Mouse (Mus musculus) Patski (cell line): ENCODE measurements around the gene Kif19a. TPM values are rescaled to one million over a fixed set of nuclear protein-coding genes. Genes with fewer than 3 reads are reported as not detected.

Experiments
- ATAC-seq: fragments of 100-300 bp; one replicate; pipeline ENCODE4 v1.8.0; 2021
- CTCF ChIA-PET: fragments of 350-600 bp; sonication (Branson Sonifier 250); formaldehyde crosslinking; loops from one replicate; lab custom pipeline; 2022; ENCODE audit warnings: inconsistent platforms; lab: Charles Lee
- POLR2A ChIA-PET: fragments of 350-600 bp; sonication (Branson Sonifier 250); formaldehyde crosslinking; loops from one replicate; lab custom pipeline; 2022; ENCODE audit warnings: antibody characterized with exemption, inconsistent platforms; lab: Charles Lee
- DNase-seq: peaks from one replicate; pipeline ENCODE4 v3.0.0-alpha.2; 2011; ENCODE audit warnings: low read depth, low spot score
- H3K27me3 ChIP-seq: fragments of 371-371 bp; one replicate; pipeline ENCODE4 v1.5.1; 2021
- CTCF ChIP-seq: fragments of 100-300 bp; IDR thresholded peaks from one replicate; pipeline ENCODE4 v1.5.1; 2021
- in situ Hi-C: fragments of 300-500 bp; cut with MboI; formaldehyde crosslinking; loops from 3 replicates; pipeline ENCODE4 v1.11.1; 2018; ENCODE audit warnings: low pct_unique_long_range_greater_than_20kb, mixed read lengths
- polyA plus RNA-seq: library from polyadenylated mRNA; unstranded; gene quantifications from one replicate; pipeline ENCODE4 v1.2.3, GENCODE M21; 2021

The Kif19a gene
- polyA plus RNA-seq, 1 experiment from 2014 or later: 0.49 TPM

GRCm38 (mm10) chr11:114801906-114802305 lies 36.7 kb downstream of the Kif19a start:
- ATAC-seq: no peak

GRCm38 (mm10) chr11:114802540-114803267 lies 37.5 kb downstream of the Kif19a start:
- ChIA-PET POLR2A (no interaction called here), CTCF (interaction anchor here (1.0 to 1.6 kb wide), 3 partner anchors 10 to 80 kb away, joined by 3 to 5 read pairs (median 4); no protein-coding TSS in a partner anchor)
- DNase-seq (no peak), ATAC-seq (no peak)
- no peaks in the 10 kb centered on the region for H3K27me3 ChIP-seq
- in situ Hi-C loops: loop anchor here (5.0 kb wide), 1 partner anchor 105 kb away; no protein-coding TSS in a partner anchor
- TF ChIP-seq CTCF: no peak

More at GRCm38 (mm10) chr11:114801906-114802305, 36.7 kb downstream of the Kif19a start:
- POLR2A ChIA-PET: no interaction called here
- no peak for DNase-seq
- no peaks in the 10 kb centered on the region for H3K27me3 ChIP-seq
- in situ Hi-C loops: loop anchor here (5.0 kb wide), 1 partner anchor 105 kb away; no protein-coding TSS in a partner anchor
- TF ChIP-seq CTCF: no peak
- CTCF ChIA-PET: interaction anchor here (1.4 kb wide), 1 partner anchor 81 kb away, joined by 4 read pairs; no protein-coding TSS in a partner anchor

GRCm38 (mm10) chr11:114803990-114804389 lies 38.8 kb downstream of the Kif19a start:
- no peak for ATAC-seq
- TF ChIP-seq CTCF: no peak
- in situ Hi-C loops: loop anchor here (5.0 kb wide), 1 partner anchor 103 kb away; no protein-coding TSS in a partner anchor
- CTCF ChIA-PET: interaction anchor here (1.6 kb wide), 1 partner anchor 9 kb away, joined by 5 read pairs; no protein-coding TSS in a partner anchor
- DNase-seq: no peak
- POLR2A ChIA-PET: no interaction called here
- no peaks in the 10 kb centered on the region for H3K27me3 ChIP-seq

GRCm38 (mm10) chr11:114807025-114807424 lies 41.8 kb downstream of the Kif19a start:
- in situ Hi-C loops: no loop called here
- ATAC-seq (no peak), DNase-seq (no peak)
- ChIA-PET CTCF (interaction anchor here (0.9 kb wide), 1 partner anchor 12 kb away, joined by 3 read pairs; no protein-coding TSS in a partner anchor), POLR2A (interaction anchor here (0.6 kb wide), 1 partner anchor 43 kb away, joined by 3 read pairs; no protein-coding TSS in a partner anchor)
- no peaks in the 10 kb centered on the region for H3K27me3 ChIP-seq
- no peak for TF ChIP-seq CTCF

GRCm38 (mm10) chr11:114807686-114808427 lies 42.7 kb downstream of the Kif19a start:
- DNase-seq: no peak
- ATAC-seq: no peak
- ChIA-PET CTCF (interaction anchor here (0.6 to 1.4 kb wide), 3 partner anchors 13 to 105 kb away, joined by 3 to 4 read pairs (median 3); no protein-coding TSS in a partner anchor), POLR2A (no interaction called here)
- no peaks in the 10 kb centered on the region for H3K27me3 ChIP-seq
- in situ Hi-C loops: no loop called here
- TF ChIP-seq CTCF: no peak

- in situ Hi-C loops: no loop called here
- POLR2A ChIA-PET: no interaction called here
- DNase-seq (no peak), ATAC-seq (no peak)
- no peaks in the 10 kb centered on the region for H3K27me3 ChIP-seq
- TF ChIP-seq CTCF: peak; percentile 70
- CTCF ChIA-PET: interaction anchor here (0.7 to 1.8 kb wide), 5 partner anchors 9 to 105 kb away, joined by 3 to 7 read pairs (median 3); no protein-coding TSS in a partner anchor
These were observed 44.2 kb downstream of the Kif19a start for GRCm38 (mm10) chr11:114809371-114809770.

GRCm38 (mm10) chr11:114810344-114810743 lies 45.2 kb downstream of the Kif19a start:
- ATAC-seq (no peak), DNase-seq (no peak)
- H3K27me3 ChIP-seq: no peaks in the 10 kb centered on the region
- CTCF ChIA-PET: interaction anchor here (1.3 to 1.7 kb wide), 3 partner anchors 10 to 97 kb away, joined by 3 to 5 read pairs (median 3); no protein-coding TSS in a partner anchor
- TF ChIP-seq CTCF: no peak
- POLR2A ChIA-PET: no interaction called here
- in situ Hi-C loops: no loop called here

- in situ Hi-C loops: no loop called here
- DNase-seq (no peak), ATAC-seq (no peak)
- ChIA-PET CTCF (interaction anchor here (0.7 to 2.6 kb wide), 9 partner anchors 9 to 102 kb away, joined by 3 to 18 read pairs (median 3); no protein-coding TSS in a partner anchor), POLR2A (interaction anchor here (0.8 to 1.6 kb wide), 3 partner anchors 63 to 98 kb away, joined by 4 to 6 read pairs (median 4); no protein-coding TSS in a partner anchor)
- H3K27me3 ChIP-seq: no peaks in the 10 kb centered on the region
- TF ChIP-seq CTCF: peak; percentile 87
These were observed 47.6 kb downstream of the Kif19a start for GRCm38 (mm10) chr11:114812731-114813240.

- TF ChIP-seq CTCF: no peak
- DNase-seq: no peak
- POLR2A ChIA-PET: interaction anchor here (0.7 to 1.7 kb wide), 3 partner anchors 14 to 58 kb away, joined by 3 to 4 read pairs (median 4); no protein-coding TSS in a partner anchor
- CTCF ChIA-PET: interaction anchor here (1.4 to 1.5 kb wide), 3 partner anchors 52 to 97 kb away, joined by 4 to 6 read pairs (median 4); no protein-coding TSS in a partner anchor
- H3K27me3 ChIP-seq: no peaks in the 10 kb centered on the region
- ATAC-seq: no peak
- in situ Hi-C loops: loop anchor here (5.0 kb wide), 2 partner anchors 37 to 62 kb away; partner anchors contain the start of gene Gprc5c
These were observed 49.8 kb downstream of the Kif19a start for GRCm38 (mm10) chr11:114814873-114815592.
